Mouse (Mus musculus) thymus, adult 2 months (tissue): ENCODE data around the gene Fbln1.

Experiments
- CTCF ChIP-seq: fragments of 200-500 bp; IDR thresholded peaks from 2 replicates; pipeline ENCODE4 v1.5.1; 2012; ENCODE audit warnings: mild to moderate bottlenecking, control low read depth, low read length, moderate library complexity, borderline replicate concordance; ENCODE audit not compliant: control insufficient read depth, poor library complexity, insufficient read depth; ENCODE audit errors: extremely low read depth
- POLR2A ChIP-seq: fragments of 200-500 bp; IDR thresholded peaks from 2 replicates; pipeline ENCODE4 v1.6.1; 2012; ENCODE audit warnings: mild to moderate bottlenecking, low read length, control low read depth, moderate library complexity; ENCODE audit not compliant: control insufficient read depth, poor library complexity, insufficient read depth; ENCODE audit errors: extremely low read depth

GRCm38 (mm10) chr15:85188167-85188778, 17.5 kb upstream of the Fbln1 start:
- TF ChIP-seq CTCF: no peak
- TF ChIP-seq POLR2A: no peak
